Mouse (Mus musculus): ENCODE data around the gene Smad5. TPM values are rescaled to one million over a fixed set of nuclear protein-coding genes. Genes with fewer than 3 reads are reported as not detected.

Gene Smad5
- polyA plus RNA-seq, 1 experiment from 2014 or later: 32.0 TPM

Other genes starting within 250 kb of the Smad5 start
- gene Il9, start 220.8 kb upstream of the Smad5 start, polyA plus RNA-seq (2015; fragmentation: Nextera tagmentation; extraction: Ambion mirVana): not detected in 2 replicates
- gene Fbxl21, start 180.5 kb upstream of the Smad5 start, polyA plus RNA-seq (2015; fragmentation: Nextera tagmentation; extraction: Ambion mirVana): 1.8 and 1.9 TPM in 2 replicates
- not detected in 2 replicates for gene Lect2, start 154.5 kb upstream of the Smad5 start, polyA plus RNA-seq (2015; fragmentation: Nextera tagmentation; extraction: Ambion mirVana)
- gene Tgfbi, start 93.5 kb upstream of the Smad5 start, polyA plus RNA-seq (2015; fragmentation: Nextera tagmentation; extraction: Ambion mirVana): 4.8 and 6.9 TPM in 2 replicates
- 0.37 and 0.55 TPM in 2 replicates for gene Gm45623, start 50.8 kb downstream of the Smad5 start, polyA plus RNA-seq (2015; fragmentation: Nextera tagmentation; extraction: Ambion mirVana)
- gene Trpc7, start 193.0 kb downstream of the Smad5 start, polyA plus RNA-seq (2015; fragmentation: Nextera tagmentation; extraction: Ambion mirVana): 1.3 and 1.7 TPM in 2 replicates